Mouse (Mus musculus): ENCODE measurements at regions not wholly inside any gene's neighbourhood (a gene's known extent, or its start where the extent isn't known, plus 50 kb on each side); places are given as distances from the start of the nearest gene placed in this dataset.

- no peak for DNase-seq
Observed at GRCm38 (mm10) chr1:35936362-35937093, 131.7 kb upstream of the Hs6st1 start.

GRCm38 (mm10) chr1:35940236-35940635, 128.0 kb upstream of the Hs6st1 start:
- DNase-seq: no peak

- DNase-seq: no peak
Observed at GRCm38 (mm10) chr1:35941642-35942077, 126.5 kb upstream of the Hs6st1 start.

GRCm38 (mm10) chr1:35942222-35942621, 126.0 kb upstream of the Hs6st1 start:
- no peak for DNase-seq

GRCm38 (mm10) chr1:35943800-35944199, 124.4 kb upstream of the Hs6st1 start:
- DNase-seq: no peak

- no peak for DNase-seq
Observed at GRCm38 (mm10) chr1:35944376-35944775, 123.8 kb upstream of the Hs6st1 start.

GRCm38 (mm10) chr1:35944849-35945248, 123.4 kb upstream of the Hs6st1 start:
- no peak for DNase-seq

- DNase-seq: peak; percentile 17
Observed at GRCm38 (mm10) chr1:35945596-35945995, 122.6 kb upstream of the Hs6st1 start.

- no peak for DNase-seq
Observed at GRCm38 (mm10) chr1:35948104-35948503, 120.1 kb upstream of the Hs6st1 start.

- peak; percentile 68 for DNase-seq
Observed at GRCm38 (mm10) chr1:35951082-35951481, 117.1 kb upstream of the Hs6st1 start.

- DNase-seq: no peak
Observed at GRCm38 (mm10) chr1:35953721-35954120, 114.5 kb upstream of the Hs6st1 start.

- DNase-seq: no peak
Observed at GRCm38 (mm10) chr1:35957425-35958372, 110.5 kb upstream of the Hs6st1 start.

- no peak for DNase-seq
Observed at GRCm38 (mm10) chr1:35959729-35960128, 108.5 kb upstream of the Hs6st1 start.

GRCm38 (mm10) chr1:35960844-35961243, 107.4 kb upstream of the Hs6st1 start:
- DNase-seq: no peak

GRCm38 (mm10) chr1:35961923-35962322, 106.3 kb upstream of the Hs6st1 start:
- DNase-seq: no peak

GRCm38 (mm10) chr1:35968489-35968888, 99.7 kb upstream of the Hs6st1 start:
- DNase-seq: no peak

GRCm38 (mm10) chr1:35971435-35972189, 96.6 kb upstream of the Hs6st1 start:
- DNase-seq: no peak

GRCm38 (mm10) chr1:35972190-35972584, 96.0 kb upstream of the Hs6st1 start:
- no peak for DNase-seq

GRCm38 (mm10) chr1:35973386-35973785, 94.8 kb upstream of the Hs6st1 start:
- DNase-seq: no peak

GRCm38 (mm10) chr1:35975611-35976208, 92.5 kb upstream of the Hs6st1 start:
- no peak for DNase-seq

- no peak for DNase-seq
Observed at GRCm38 (mm10) chr1:35976528-35976927, 91.7 kb upstream of the Hs6st1 start.

GRCm38 (mm10) chr1:35978116-35978515, 90.1 kb upstream of the Hs6st1 start:
- DNase-seq: no peak

GRCm38 (mm10) chr1:35978766-35979165, 89.4 kb upstream of the Hs6st1 start:
- no peak for DNase-seq

All from layer of hippocampus, adult 9-11 months (tissue).